ENCODE assay signal across 19 mouse cellular contexts in the genomic region with DNA sequence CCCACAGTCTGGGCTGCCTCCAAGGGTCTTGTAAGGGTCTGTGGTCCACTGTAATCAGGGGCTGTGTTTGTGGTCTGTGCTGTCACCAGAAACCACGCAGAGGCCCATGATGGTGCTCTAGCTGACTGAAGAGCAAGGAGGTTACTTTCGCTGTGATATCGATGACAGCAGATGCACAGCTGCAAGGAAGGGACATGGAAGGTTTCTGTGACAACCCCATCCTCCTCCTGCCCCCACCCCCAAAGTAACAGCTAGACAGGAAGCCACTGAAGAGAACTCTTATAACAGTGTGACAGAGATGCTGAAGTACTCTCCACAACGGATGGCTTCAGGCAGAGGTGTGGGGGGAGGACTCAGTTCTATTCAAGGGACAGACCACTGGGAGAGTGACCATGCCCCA.
DNase-seq lines count a peak whose midpoint lies in the region; ATAC-seq and TF ChIP-seq lines count a peak whose summit lies in the region.
"Had no signal": no experiment of that assay in that cellular context is flagged by ENCODE, and none has a peak within 500 bp of the region (broad histone marks: within the 10 kb centered on the region; RNA-seq: fewer than 3 reads in every experiment).

No protein-coding gene starts in this region.

- no peak for TF ChIP-seq EP300 in liver, postnatal 0 days (IDR thresholded peaks at IDR 0.05; ENCODE audit: low read depth)

- ATAC-seq in liver, postnatal 0 days: 0 out of 2 replicates have a peak, but pooled peaks have one; percentile 12
- ATAC-seq: forebrain, embryonic 15.5 days; midbrain, embryonic 16.5 days; Patski had no signal

- H3K4me3 ChIP-seq in spleen, adult 2 months (ENCODE audit: extremely low read depth, insufficient read depth, insufficient read length): no peak overlapping the region
- no peak overlapping the region for H3K4me3 ChIP-seq in liver, postnatal 0 days (ENCODE audit: low read depth, low read length)
- H3K4me3 ChIP-seq: erythroblast, embryonic 14.5 days; forebrain, embryonic 15.5 days; heart, embryonic 13.5 days; limb, embryonic 15.5 days; neural tube, embryonic 12.5 days had no signal

- H3K27ac ChIP-seq in spleen, adult 2 months (ENCODE audit: insufficient read depth, low read length): peak overlapping the region; percentile 29; the same call in 1 of the 2 replicates
- H3K27ac ChIP-seq in liver, postnatal 0 days (ENCODE audit: low read depth): no peak overlapping the region
- H3K27ac ChIP-seq: forebrain, embryonic 15.5 days; heart, embryonic 13.5 days; limb, embryonic 15.5 days; neural tube, embryonic 12.5 days had no signal

- H3K9ac ChIP-seq in liver, postnatal 0 days (replicated peaks): no peak overlapping the region
- H3K9ac ChIP-seq: forebrain, embryonic 15.5 days; heart, embryonic 13.5 days; limb, embryonic 15.5 days; neural tube, embryonic 12.5 days had no signal

- H3K36me3 ChIP-seq in spleen, adult 2 months (ENCODE audit: control insufficient read depth, insufficient read depth, low read length): no peaks in the 10 kb centered on the region
- H3K36me3 ChIP-seq in liver, postnatal 0 days (replicated peaks; ENCODE audit: insufficient read depth, low read length): no peaks in the 10 kb centered on the region
- H3K36me3 ChIP-seq: forebrain, embryonic 15.5 days; heart, embryonic 13.5 days; limb, embryonic 15.5 days; neural tube, embryonic 12.5 days had no signal

- no peak overlapping the region for H3K4me2 ChIP-seq in liver, postnatal 0 days (ENCODE audit: low read depth, low read length)
- H3K4me2 ChIP-seq: forebrain, embryonic 15.5 days; heart, embryonic 13.5 days; limb, embryonic 15.5 days; neural tube, embryonic 12.5 days had no signal

- no peak for TF ChIP-seq CTCF in spleen, adult 2 months (IDR thresholded peaks at IDR 0.05; ENCODE audit: extremely low read depth, insufficient read depth, insufficient read length, insufficient replicate concordance)
- TF ChIP-seq CTCF in liver, postnatal 0 days (IDR thresholded peaks at IDR 0.05; ENCODE audit: low read depth): no peak

- DNase-seq in spleen, adult 2 months (ENCODE audit: low read depth in 1 of 2, low spot score in 2 of 2): peak in 1 of 2 experiments; percentile 22
- DNase-seq in spleen, postnatal 36 days (ENCODE audit: low spot score in 2 of 2): no peak
- no peak for DNase-seq in liver, postnatal 0 days
- DNase-seq in thymus, postnatal 0 days (ENCODE audit: low spot score): peak; percentile 54
- no peak for DNase-seq in cerebellum, adult 18-20 months
- no peak for DNase-seq in spleen, adult 12 weeks (ENCODE audit: low spot score)
- no peak for DNase-seq in testis, postnatal 14 days (ENCODE audit: low spot score)
- DNase-seq: adrenal gland, postnatal 36 days; cerebellum, postnatal 25 days; heart, postnatal 4 days; kidney, postnatal 4 days had no signal

- H3K27me3 ChIP-seq in spleen, adult 2 months (ENCODE audit: control insufficient read depth, insufficient read depth, low read length): no peaks in the 10 kb centered on the region
- no peaks in the 10 kb centered on the region for H3K27me3 ChIP-seq in liver, postnatal 0 days (ENCODE audit: insufficient read depth, low read length)
- H3K27me3 ChIP-seq: forebrain, embryonic 15.5 days; heart, embryonic 13.5 days; limb, embryonic 15.5 days; megakaryocyte, embryonic 14.5 days; neural tube, embryonic 12.5 days; Patski had no signal

- H3K9me3 ChIP-seq in liver, postnatal 0 days (ENCODE audit: low read length): no peaks in the 10 kb centered on the region
- H3K9me3 ChIP-seq: forebrain, embryonic 15.5 days; limb, embryonic 15.5 days; neural tube, embryonic 12.5 days had no signal

- no peak for TF ChIP-seq POLR2A in spleen, adult 2 months (IDR thresholded peaks at IDR 0.05; ENCODE audit: low read depth, low read length)

- 34% methylated on average over 4 of the region's 4 CpGs for WGBS in spleen, adult 2 months
- WGBS in liver, postnatal 0 days (ENCODE audit: insufficient replicate concordance): 56% methylated on average over 4 of the region's 4 CpGs

- peaks cover 7% of the 10 kb centered on the region; the same call in 1 of the 2 replicates for H3K4me1 ChIP-seq in spleen, adult 2 months (ENCODE audit: control insufficient read depth, insufficient read depth, insufficient read length)
- H3K4me1 ChIP-seq in liver, postnatal 0 days (ENCODE audit: insufficient read depth): peaks cover 2% of the 10 kb centered on the region; the same call in 1 of the 2 replicates
- H3K4me1 ChIP-seq: forebrain, embryonic 15.5 days; heart, embryonic 13.5 days; megakaryocyte, embryonic 14.5 days; neural tube, embryonic 12.5 days had no signal
